In genomic region chr1:52158490-52159381, GRCm38 (mm10) we compare ENCODE assay signal across 10 mouse cellular contexts. TPM values are rescaled to one million over a fixed set of nuclear protein-coding genes. Genes with fewer than 3 reads are reported as not detected.
DNase-seq lines count a peak whose midpoint lies in the region; ATAC-seq lines count a peak whose summit lies in the region.
"Had no signal": no experiment of that assay in that cellular context is flagged by ENCODE, and none has a peak within 500 bp of the region (broad histone marks: within the 10 kb centered on the region; RNA-seq: fewer than 3 reads in every experiment).

No protein-coding gene starts in this region.

- DNase-seq in layer of hippocampus, adult 18-20 months (ENCODE audit: low spot score in 2 of 2): peak; percentile 43 to 81
- DNase-seq in layer of hippocampus, postnatal 10 days (ENCODE audit: low spot score in 2 of 2): no peak
- peak; percentile 57 for DNase-seq in MN1 (ENCODE audit: low spot score)
- DNase-seq in adrenal gland, postnatal 14 days: peak; percentile 69
- peak; percentile 32 to 52 for DNase-seq in layer of hippocampus, postnatal 36 days
- DNase-seq in lung, postnatal 36 days: no peak
- DNase-seq: cerebellum, adult 9-10 months; retina, postnatal 1 day; thymus, postnatal 14 days had no signal

- no peak for ATAC-seq in cerebellum, adult (ENCODE audit: insufficient number of reproducible peaks, low FRiP score, low TSS enrichment)

RNA-seq across cellular contexts. Expression of gene Stat1, which starts 39.5 kb away (rescaled TPM):
- total RNA-seq in layer of hippocampus, adult 18-20 months (2021): 10 to 100 TPM; 22.0 to 23.5 TPM
- 10 to 100 TPM; 13.1 to 15.2 TPM for total RNA-seq in layer of hippocampus, postnatal 10 days (2021)
- total RNA-seq in adrenal gland, postnatal 14 days (2021): 56.4 and 56.9 TPM in 2 replicates
- total RNA-seq in layer of hippocampus, postnatal 36 days (2021): 10 to 100 TPM; 21.2 to 23.0 TPM

Comparison
In these comparisons a context has a peak if more than half of its experiments do, and no peak if none do; other contexts are left out.
1. DNase-seq: peak in layer of hippocampus, adult 18-20 months (2 of 2), MN1 (single experiment), adrenal gland, postnatal 14 days (single experiment) and layer of hippocampus, postnatal 36 days (2 of 2); none in layer of hippocampus, postnatal 10 days (0 of 2) and lung, postnatal 36 days (single experiment).